Mouse (Mus musculus) lung, postnatal 0 days (tissue): ENCODE results near the gene Trim45. TPM values are rescaled to one million over a fixed set of nuclear protein-coding genes. Genes with fewer than 3 reads are reported as not detected.

Experiments used
- ATAC-seq: fragments of 200-750 bp; cut with Nextera tagmentation; 2 replicates; pipeline ENCODE4 v1.8.0; 2017; ENCODE audit warnings: moderate library complexity
- DNase-seq: peaks from one replicate; pipeline ENCODE4 v3.0.0-alpha.2; 2016; ENCODE audit warnings: low spot score
- H3K27ac ChIP-seq: fragments of 300-500 bp; sonication (generic); 2 replicates; pipeline ENCODE4 v1.5.1; 2014; ENCODE audit warnings: antibody characterized with exemption, mild to moderate bottlenecking, low read length, mixed read lengths
- H3K27me3 ChIP-seq: fragments of 300-500 bp; sonication (generic); replicated peaks from 2 replicates; pipeline ENCODE4 v1.6.1; 2014; ENCODE audit warnings: low read length, mixed read lengths; ENCODE audit not compliant: insufficient read depth
- H3K36me3 ChIP-seq: fragments of 300-500 bp; sonication (generic); 2 replicates; pipeline ENCODE4 v1.6.1; 2014; ENCODE audit warnings: low read length, mixed read lengths; ENCODE audit not compliant: insufficient read depth
- H3K4me1 ChIP-seq: fragments of 300-500 bp; sonication (generic); 2 replicates; pipeline ENCODE4 v1.6.1; 2014; ENCODE audit warnings: antibody characterized with exemption, low read depth, low read length, mixed read lengths; ENCODE audit not compliant: insufficient read depth
- H3K4me2 ChIP-seq: fragments of 300-500 bp; sonication (generic); replicated peaks from 2 replicates; pipeline ENCODE4 v1.6.1; 2014; ENCODE audit warnings: low read depth, mild to moderate bottlenecking, low read length, moderate library complexity, mixed read lengths
- H3K4me3 ChIP-seq: fragments of 300-500 bp; sonication (generic); 2 replicates; pipeline ENCODE4 v1.5.1; 2014; ENCODE audit warnings: low read depth, low read length
- H3K9ac ChIP-seq: fragments of 300-500 bp; sonication (generic); replicated peaks from 2 replicates; pipeline ENCODE4 v1.6.1; 2014; ENCODE audit warnings: low read depth, mild to moderate bottlenecking
- H3K9me3 ChIP-seq: fragments of 300-500 bp; sonication (generic); 2 replicates; pipeline ENCODE4 v1.6.1; 2016; ENCODE audit warnings: low read length, mixed read lengths
- CTCF ChIP-seq: IDR thresholded peaks from 2 replicates; pipeline ENCODE4 v1.5.1; 2016; ENCODE audit warnings: antibody characterized with exemption, mild to moderate bottlenecking
- EP300 ChIP-seq: IDR thresholded peaks from 2 replicates; pipeline ENCODE4 v1.6.1; 2016; ENCODE audit warnings: antibody characterized with exemption, mild to moderate bottlenecking, control low read depth
- WGBS: fragments of 180-500 bp; shearing (Covaris S2); extraction: QIAGEN DNeasy Blood & Tissue Kit; methylation state at CpG from one replicate; pipeline ENCODE4 v1.1.7; 2014; 5-methylcytosine and 5-hydroxymethylcytosine counted together
- polyA plus RNA-seq: library from polyadenylated mRNA; unstranded; fragments of >200 nt; fragmentation: Nextera tagmentation; extraction: Ambion mirVana; gene quantifications from 2 replicates; pipeline ENCODE4 v1.2.1, GENCODE M21; 2015

Trim45 gene
- polyA plus RNA-seq, 1 experiment from 2014 or later, result 2.8 TPM

DNA sequence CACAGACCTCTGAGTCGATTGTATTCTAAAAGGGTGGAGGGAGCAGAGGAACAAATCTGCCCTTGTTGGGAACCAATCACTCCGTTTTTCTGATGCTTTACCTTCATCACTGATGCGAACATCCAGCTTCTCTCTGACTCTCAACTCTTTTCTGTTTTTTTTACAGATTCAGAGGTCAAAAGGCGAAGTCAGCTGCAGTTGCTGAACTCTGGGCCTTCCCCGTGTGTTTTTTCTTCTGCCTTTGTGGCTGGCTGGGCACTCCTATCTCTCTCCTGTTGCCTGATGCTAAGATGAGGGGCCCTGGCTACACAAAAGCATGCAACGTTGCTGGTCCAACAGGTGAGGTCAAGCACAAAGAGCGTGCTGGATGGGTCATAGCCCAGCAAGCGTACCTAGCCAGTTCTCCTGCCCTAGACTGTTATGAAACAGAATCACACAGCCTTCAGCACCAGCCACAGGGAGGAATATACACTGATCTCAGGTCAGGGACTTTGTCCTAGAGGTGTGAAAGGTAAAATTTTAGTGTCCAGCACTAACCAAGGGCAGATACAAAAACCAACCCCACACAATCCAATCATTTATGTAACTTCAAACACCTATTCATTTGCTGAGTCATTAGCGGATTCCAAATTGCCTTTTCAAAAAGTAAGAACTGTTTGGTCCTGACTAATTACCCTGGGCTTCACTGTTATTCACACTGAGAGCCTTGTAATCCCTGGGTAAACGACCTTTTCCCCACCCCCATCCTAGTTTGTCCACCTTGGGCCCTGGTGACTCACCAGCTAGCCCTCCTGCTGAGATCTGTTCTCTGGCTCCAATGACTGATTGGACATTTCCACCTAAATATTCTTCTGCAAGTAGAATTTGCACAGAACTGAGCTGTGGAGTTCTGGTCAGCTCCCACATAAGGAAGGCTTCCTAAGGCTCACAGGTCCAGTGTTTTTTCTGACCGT lies 29.3 kb upstream of the Trim45 start:
- H3K27ac ChIP-seq, result no peak overlapping the region
- H3K4me2 ChIP-seq, result no peak overlapping the region
- ATAC-seq, result no peak
- H3K4me1 ChIP-seq, result no peaks in the 10 kb centered on the region
- no peaks in the 10 kb centered on the region for H3K36me3 ChIP-seq
- TF ChIP-seq CTCF, result no peak
- no peak for TF ChIP-seq EP300
- H3K9me3 ChIP-seq, result no peaks in the 10 kb centered on the region
- DNase-seq, result no peak
- no peak overlapping the region for H3K9ac ChIP-seq
- 61% methylated on average over 11 of the region's 11 CpGs for WGBS
- H3K27me3 ChIP-seq, result no peaks in the 10 kb centered on the region
- H3K4me3 ChIP-seq, result no peak overlapping the region

DNA sequence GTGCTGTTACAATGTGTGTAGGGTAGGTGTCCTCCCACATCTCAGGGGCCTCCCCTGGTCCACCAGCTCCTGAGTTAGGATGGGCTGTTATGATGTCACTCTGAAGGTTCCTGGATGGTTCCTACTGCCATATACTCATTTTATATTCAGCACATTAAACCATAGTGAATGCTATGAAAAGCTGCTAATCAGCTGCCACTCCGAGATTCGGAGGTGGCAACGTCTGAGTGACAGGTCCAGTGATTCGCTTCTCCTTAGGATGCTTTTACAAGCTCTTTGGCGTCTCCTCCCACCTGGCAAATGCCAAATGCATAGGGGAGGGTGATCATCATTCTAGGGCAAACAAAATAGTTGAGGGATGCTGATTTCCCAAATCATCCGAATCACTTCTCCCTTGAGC lies 26.5 kb upstream of the Trim45 start:
- DNase-seq, result no peak
- H3K4me3 ChIP-seq, result no peak overlapping the region
- H3K27me3 ChIP-seq, result no peaks in the 10 kb centered on the region
- H3K9me3 ChIP-seq, result no peaks in the 10 kb centered on the region
- WGBS, result 79% methylated on average over 6 of the region's 6 CpGs
- TF ChIP-seq EP300, result no peak
- no peak for TF ChIP-seq CTCF
- no peak overlapping the region for H3K4me2 ChIP-seq
- H3K27ac ChIP-seq, result no peak overlapping the region
- no peak for ATAC-seq
- no peaks in the 10 kb centered on the region for H3K36me3 ChIP-seq
- no peak overlapping the region for H3K9ac ChIP-seq
- H3K4me1 ChIP-seq, result no peaks in the 10 kb centered on the region

DNA sequence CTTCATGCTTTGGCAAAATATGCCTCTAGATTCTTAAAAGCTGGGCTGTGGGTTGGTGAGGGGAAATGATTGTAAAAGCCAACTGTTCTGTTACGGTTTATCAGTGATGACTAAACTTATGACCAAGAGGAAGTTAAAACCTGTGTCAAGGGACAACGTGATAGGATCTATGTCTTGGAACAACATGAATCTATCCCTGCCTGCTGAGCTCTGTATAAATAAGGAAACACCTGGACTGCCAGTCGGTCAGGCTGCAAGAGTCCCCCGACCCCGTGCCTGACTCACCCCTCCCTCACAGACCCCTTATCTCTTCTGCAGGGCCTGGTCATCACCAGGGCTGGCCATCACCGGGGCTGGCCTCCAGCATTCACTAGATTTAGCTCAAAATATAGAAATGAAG lies 15.9 kb upstream of the Trim45 start:
- ATAC-seq, result peak; percentile 37; the same call in 1 of the 2 replicates
- WGBS, result 31% methylated on average over 6 of the region's 6 CpGs
- H3K9me3 ChIP-seq, result no peaks in the 10 kb centered on the region

DNA sequence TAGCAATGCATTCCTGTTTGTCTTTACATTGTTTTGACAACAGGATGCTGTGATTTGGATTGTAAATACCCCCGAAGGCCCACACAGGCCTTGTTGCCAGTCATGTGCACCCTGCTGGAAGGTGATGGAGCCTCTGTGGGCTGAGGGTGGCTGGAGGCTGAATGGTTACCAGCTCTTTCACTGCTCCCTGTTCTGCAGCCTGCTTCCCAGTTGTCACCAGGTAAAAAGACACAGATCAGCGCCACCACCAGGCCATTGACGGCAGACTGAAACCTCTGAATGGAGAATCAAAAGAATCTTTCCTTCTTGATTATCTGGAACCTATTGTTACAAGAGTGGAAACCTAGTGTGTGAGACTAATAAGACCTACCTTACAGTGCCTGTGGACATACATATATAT lies 15.1 kb upstream of the Trim45 start:
- Histone ChIP-seq H3K9me3 (no peaks in the 10 kb centered on the region), H3K27me3 (no peaks in the 10 kb centered on the region), H3K4me1 (no peaks in the 10 kb centered on the region), H3K27ac (no peak overlapping the region), H3K36me3 (no peaks in the 10 kb centered on the region), H3K4me2 (no peak overlapping the region), H3K9ac (no peak overlapping the region), H3K4me3 (no peak overlapping the region)
- no peak for ATAC-seq
- 40% methylated on average over 3 of the region's 3 CpGs for WGBS
- TF ChIP-seq CTCF (peak; percentile 61), EP300 (no peak)
- no peak for DNase-seq

More for the DNA sequence above, 15.9 kb upstream of the Trim45 start:
- no peak overlapping the region for H3K4me2 ChIP-seq
- DNase-seq, result no peak
- H3K27ac ChIP-seq, result no peak overlapping the region
- H3K4me3 ChIP-seq, result no peak overlapping the region
- H3K9ac ChIP-seq, result no peak overlapping the region
- no peaks in the 10 kb centered on the region for H3K4me1 ChIP-seq
- H3K27me3 ChIP-seq, result no peaks in the 10 kb centered on the region
- TF ChIP-seq EP300, result 0 out of 2 replicates have a peak, but pooled peaks have one; percentile 24
- no peak for TF ChIP-seq CTCF
- no peaks in the 10 kb centered on the region for H3K36me3 ChIP-seq

DNA sequence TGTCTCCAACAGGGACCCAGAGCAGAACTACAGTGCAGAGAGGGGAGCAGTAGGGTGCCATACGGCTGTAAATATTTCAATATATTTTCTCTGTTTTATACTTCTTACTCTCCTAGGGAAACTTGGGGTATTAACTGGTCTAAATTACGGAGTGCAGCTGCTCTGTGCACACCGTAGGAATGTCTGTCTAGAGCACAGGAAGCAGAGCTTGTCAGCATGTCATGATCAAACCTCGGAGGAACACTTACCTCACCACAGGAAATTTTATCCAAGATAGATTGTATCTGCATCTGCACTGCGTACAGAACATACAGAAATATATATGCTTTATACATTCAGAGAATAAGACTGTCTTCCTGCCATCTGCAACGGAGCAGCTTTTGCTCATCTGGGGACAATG lies 13.4 kb upstream of the Trim45 start:
- 28% methylated on average over 6 of the region's 6 CpGs for WGBS
- TF ChIP-seq CTCF (no peak), EP300 (no peak)
- no peak overlapping the region for H3K4me3 ChIP-seq
- DNase-seq (no peak), ATAC-seq (no peak)
- H3K4me1 ChIP-seq, result no peaks in the 10 kb centered on the region
- no peak overlapping the region for H3K9ac ChIP-seq
- H3K27me3 ChIP-seq, result no peaks in the 10 kb centered on the region
- H3K4me2 ChIP-seq, result no peak overlapping the region
- no peak overlapping the region for H3K27ac ChIP-seq
- H3K9me3 ChIP-seq, result no peaks in the 10 kb centered on the region
- no peaks in the 10 kb centered on the region for H3K36me3 ChIP-seq

DNA sequence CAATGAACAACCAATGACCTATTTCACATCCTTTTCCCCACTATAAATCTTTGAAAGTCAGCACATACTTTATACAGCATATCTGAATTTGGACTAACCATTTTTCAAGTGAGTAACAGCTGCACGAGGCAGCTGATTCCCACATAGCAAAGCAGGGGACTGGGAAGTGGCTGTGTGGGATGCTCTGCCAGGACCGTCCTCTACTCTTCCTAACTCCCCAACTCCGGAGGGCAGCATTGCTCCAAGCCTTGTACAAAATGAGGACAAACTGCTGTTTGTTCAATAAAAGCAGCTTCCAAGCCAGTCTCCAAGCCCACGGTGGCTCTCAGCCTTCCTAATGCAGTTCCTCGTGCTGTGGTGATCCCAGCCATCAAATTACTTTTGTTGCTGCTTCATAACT lies 11.4 kb upstream of the Trim45 start:
- TF ChIP-seq EP300, result no peak
- TF ChIP-seq CTCF, result no peak
- DNase-seq, result no peak
- Histone ChIP-seq H3K9me3 (no peaks in the 10 kb centered on the region), H3K4me1 (no peaks in the 10 kb centered on the region), H3K9ac (no peak overlapping the region), H3K27me3 (no peaks in the 10 kb centered on the region), H3K4me3 (no peak overlapping the region), H3K4me2 (no peak overlapping the region), H3K36me3 (no peaks in the 10 kb centered on the region), H3K27ac (no peak overlapping the region)
- no peak for ATAC-seq
- WGBS, result 51% methylated on average over 5 of the region's 5 CpGs
